Mouse (Mus musculus) olfactory bulb, adult 2 months (tissue): ENCODE results near the gene Far2. TPM values are rescaled to one million over a fixed set of nuclear protein-coding genes. Genes with fewer than 3 reads are reported as not detected.

Experiments used
- H3K27ac ChIP-seq: fragments of 200-500 bp; 2 replicates; pipeline ENCODE4 v1.5.1; 2012; ENCODE audit warnings: low read depth, low read length; ENCODE audit not compliant: insufficient read depth
- H3K4me1 ChIP-seq: fragments of 200-500 bp; 2 replicates; pipeline ENCODE4 v1.6.1; 2012; ENCODE audit warnings: low read length; ENCODE audit not compliant: control insufficient read depth, insufficient read depth
- H3K4me3 ChIP-seq: fragments of 200-500 bp; 2 replicates; pipeline ENCODE4 v1.5.1; 2012; ENCODE audit warnings: mild to moderate bottlenecking, low read depth, low read length, moderate library complexity; ENCODE audit not compliant: insufficient read depth
- CTCF ChIP-seq: fragments of 200-500 bp; IDR thresholded peaks from 2 replicates; pipeline ENCODE4 v1.5.1; 2012; ENCODE audit warnings: low read depth, mild to moderate bottlenecking, low read length, moderate library complexity; ENCODE audit not compliant: insufficient read depth
- POLR2A ChIP-seq: fragments of 200-500 bp; IDR thresholded peaks from 2 replicates; pipeline ENCODE4 v1.6.1; 2012; ENCODE audit warnings: mild to moderate bottlenecking, low read depth, low read length, moderate library complexity; ENCODE audit not compliant: insufficient read depth
- WGBS: fragments of 180-500 bp; shearing (Covaris S2); methylation state at CpG from one replicate; pipeline ENCODE4 v1.1.7; 2018; 5-methylcytosine and 5-hydroxymethylcytosine counted together
- polyA plus RNA-seq: library from polyadenylated mRNA; stranded (reverse); fragments of >200 nt; gene quantifications from 2 replicates; pipeline ENCODE4 v1.2.4, GENCODE M21; 2012; ENCODE audit warnings: low replicate concordance; ENCODE audit not compliant: missing spikeins, insufficient read depth, insufficient read length

Far2 gene
- not detected in 2 replicates for polyA plus RNA-seq

GRCm38 (mm10) chr6:148046881-148047649, at the start of gene Far2:
Gene Far2 (plus strand): TSS chr6:148047259.
- WGBS = 5% methylated on average over 34 of the region's 34 CpGs
- TF ChIP-seq CTCF (no peak), POLR2A (no peak)
- H3K4me1 ChIP-seq = peaks cover 4% of the 10 kb centered on the region; the same call in 1 of the 2 replicates
- peak within 1 kb of the TSS; percentile 45 for H3K4me3 ChIP-seq
- H3K27ac ChIP-seq = no peak within 1 kb of the TSS

GRCm38 (mm10) chr6:148000483-148000882, 46.6 kb upstream of the Far2 start:
- Histone ChIP-seq H3K4me3 (no peak overlapping the region), H3K4me1 (no peaks in the 10 kb centered on the region), H3K27ac (no peak overlapping the region)
- WGBS = 89% methylated on average over 2 of the region's 2 CpGs
- TF ChIP-seq POLR2A (no peak), CTCF (no peak)

- H3K4me1 ChIP-seq = no peaks in the 10 kb centered on the region
- TF ChIP-seq POLR2A (no peak), CTCF (no peak)
- 26% methylated on average over 3 of the region's 3 CpGs for WGBS
- no peak overlapping the region for H3K27ac ChIP-seq
- H3K4me3 ChIP-seq = no peak overlapping the region
Measured at GRCm38 (mm10) chr6:148001071-148001470, 46.0 kb upstream of the Far2 start.

GRCm38 (mm10) chr6:148006118-148006837, 40.8 kb upstream of the Far2 start:
- no peak overlapping the region for H3K27ac ChIP-seq
- WGBS = 69% methylated on average over 11 of the region's 11 CpGs
- no peaks in the 10 kb centered on the region for H3K4me1 ChIP-seq
- TF ChIP-seq POLR2A = no peak
- no peak for TF ChIP-seq CTCF
- no peak overlapping the region for H3K4me3 ChIP-seq

GRCm38 (mm10) chr6:148040759-148041158, 6.3 kb upstream of the Far2 start:
- 93% methylated on average over 1 of the region's 1 CpGs for WGBS
- no peak overlapping the region for H3K27ac ChIP-seq
- H3K4me1 ChIP-seq = no peaks in the 10 kb centered on the region
- TF ChIP-seq CTCF (no peak), POLR2A (no peak)
- no peak overlapping the region for H3K4me3 ChIP-seq

GRCm38 (mm10) chr6:148047650-148047988, 560 bp downstream of the Far2 start:
- no peak for TF ChIP-seq POLR2A
- Histone ChIP-seq H3K27ac (no peak overlapping the region), H3K4me1 (peaks cover 4% of the 10 kb centered on the region; the same call in 1 of the 2 replicates), H3K4me3 (peak overlapping the region; percentile 45)

GRCm38 (mm10) chr6:148063131-148063530, 16.1 kb downstream of the Far2 start:
- no peak overlapping the region for H3K4me3 ChIP-seq
- no peak for TF ChIP-seq CTCF
- no peak for TF ChIP-seq POLR2A
- no peaks in the 10 kb centered on the region for H3K4me1 ChIP-seq
- no peak overlapping the region for H3K27ac ChIP-seq
- WGBS = 89% methylated on average over 3 of the region's 3 CpGs

GRCm38 (mm10) chr6:148066267-148066666, 19.2 kb downstream of the Far2 start:
- TF ChIP-seq POLR2A (no peak), CTCF (no peak)
- Histone ChIP-seq H3K27ac (no peak overlapping the region), H3K4me1 (no peaks in the 10 kb centered on the region), H3K4me3 (no peak overlapping the region)
- 73% methylated on average over 5 of the region's 5 CpGs for WGBS

GRCm38 (mm10) chr6:148068786-148069185, 21.7 kb downstream of the Far2 start:
- 92% methylated on average over 4 of the region's 4 CpGs for WGBS
- no peak overlapping the region for H3K27ac ChIP-seq
- no peaks in the 10 kb centered on the region for H3K4me1 ChIP-seq
- TF ChIP-seq CTCF = no peak
- no peak for TF ChIP-seq POLR2A
- no peak overlapping the region for H3K4me3 ChIP-seq

GRCm38 (mm10) chr6:148073599-148073998, 26.5 kb downstream of the Far2 start:
- no peaks in the 10 kb centered on the region for H3K4me1 ChIP-seq
- 53% methylated on average over 3 of the region's 3 CpGs for WGBS
- no peak overlapping the region for H3K27ac ChIP-seq
- H3K4me3 ChIP-seq = no peak overlapping the region
- TF ChIP-seq POLR2A (no peak), CTCF (no peak)
